Mouse (Mus musculus): ENCODE data around the gene Dupd1. TPM values are rescaled to one million over a fixed set of nuclear protein-coding genes. Genes with fewer than 3 reads are reported as not detected.

Dupd1 gene
- polyA plus RNA-seq, 1 experiment from 2014 or later, result not detected

GRCm38 (mm10) chr14:21685411-21686146 is 28.8 kb downstream of the Dupd1 start:
- WGBS, result 77% methylated on average over 10 of the region's 10 CpGs
- no peak overlapping the region for H3K4me3 ChIP-seq (ENCODE audit: low read depth, low read length)
- H3K4me2 ChIP-seq (replicated peaks; ENCODE audit: low read depth, low read length), result no peak overlapping the region
- ATAC-seq (ENCODE audit: low FRiP score), result no peak
- H3K27me3 ChIP-seq (ENCODE audit: control insufficient read depth, insufficient read depth, low read length), result no peaks in the 10 kb centered on the region
- H3K9ac ChIP-seq (ENCODE audit: low read depth, low read length), result no peak overlapping the region
- no peak for DNase-seq (ENCODE audit: low spot score)
- H3K4me1 ChIP-seq (replicated peaks; ENCODE audit: control insufficient read depth, insufficient read depth, low read length), result 0 out of 2 replicates have a peak, but pooled peaks cover 3% of the 10 kb centered on the region
- H3K9me3 ChIP-seq (ENCODE audit: control insufficient read depth, low read length), result no peaks in the 10 kb centered on the region
- no peaks in the 10 kb centered on the region for H3K36me3 ChIP-seq (ENCODE audit: control insufficient read depth, insufficient read depth, low read length)
- H3K27ac ChIP-seq (ENCODE audit: low read depth, low read length), result no peak overlapping the region

- Histone ChIP-seq H3K27ac (ENCODE audit: low read depth, low read length) (no peak overlapping the region), H3K27me3 (ENCODE audit: control insufficient read depth, insufficient read depth, low read length) (no peaks in the 10 kb centered on the region), H3K9me3 (ENCODE audit: control insufficient read depth, low read length) (no peaks in the 10 kb centered on the region), H3K36me3 (ENCODE audit: control insufficient read depth, insufficient read depth, low read length) (no peaks in the 10 kb centered on the region), H3K4me1 (replicated peaks; ENCODE audit: control insufficient read depth, insufficient read depth, low read length) (0 out of 2 replicates have a peak, but pooled peaks cover 3% of the 10 kb centered on the region), H3K4me3 (ENCODE audit: low read depth, low read length) (no peak overlapping the region), H3K4me2 (replicated peaks; ENCODE audit: low read depth, low read length) (no peak overlapping the region), H3K9ac (ENCODE audit: low read depth, low read length) (no peak overlapping the region)
- 76% methylated on average over 4 of the region's 4 CpGs for WGBS
- no peak for DNase-seq (ENCODE audit: low spot score)
- no peak for ATAC-seq (ENCODE audit: low FRiP score)
Observed at GRCm38 (mm10) chr14:21683834-21684233, 30.5 kb downstream of the Dupd1 start.

GRCm38 (mm10) chr14:21682681-21683129 is 31.7 kb downstream of the Dupd1 start:
- H3K27ac ChIP-seq (ENCODE audit: low read depth, low read length), result peak overlapping the region; percentile 58; the same call in 1 of the 2 replicates
- H3K36me3 ChIP-seq (ENCODE audit: control insufficient read depth, insufficient read depth, low read length), result no peaks in the 10 kb centered on the region
- 0 out of 2 replicates have a peak, but pooled peaks cover 3% of the 10 kb centered on the region for H3K4me1 ChIP-seq (replicated peaks; ENCODE audit: control insufficient read depth, insufficient read depth, low read length)
- no peak overlapping the region for H3K9ac ChIP-seq (ENCODE audit: low read depth, low read length)
- ATAC-seq (ENCODE audit: low FRiP score) (peak; percentile 77), DNase-seq (ENCODE audit: low spot score) (peak; percentile 84)
- WGBS, result 0% methylated on average over 9 of the region's 9 CpGs
- H3K4me2 ChIP-seq (replicated peaks; ENCODE audit: low read depth, low read length), result peak overlapping the region; percentile 41
- no peaks in the 10 kb centered on the region for H3K9me3 ChIP-seq (ENCODE audit: control insufficient read depth, low read length)
- H3K27me3 ChIP-seq (ENCODE audit: control insufficient read depth, insufficient read depth, low read length), result no peaks in the 10 kb centered on the region
- H3K4me3 ChIP-seq (ENCODE audit: low read depth, low read length), result no peak overlapping the region

- H3K4me1 ChIP-seq (replicated peaks; ENCODE audit: control insufficient read depth, insufficient read depth, low read length), result no peaks in the 10 kb centered on the region
- no peaks in the 10 kb centered on the region for H3K9me3 ChIP-seq (ENCODE audit: control insufficient read depth, low read length)
- H3K27me3 ChIP-seq (ENCODE audit: control insufficient read depth, insufficient read depth, low read length), result no peaks in the 10 kb centered on the region
- no peak for ATAC-seq (ENCODE audit: low FRiP score)
- no peak overlapping the region for H3K4me2 ChIP-seq (replicated peaks; ENCODE audit: low read depth, low read length)
- H3K4me3 ChIP-seq (ENCODE audit: low read depth, low read length), result no peak overlapping the region
- DNase-seq (ENCODE audit: low spot score), result no peak
- H3K36me3 ChIP-seq (ENCODE audit: control insufficient read depth, insufficient read depth, low read length), result no peaks in the 10 kb centered on the region
- WGBS, result 44% methylated on average over 8 of the region's 8 CpGs
- no peak overlapping the region for H3K9ac ChIP-seq (ENCODE audit: low read depth, low read length)
- H3K27ac ChIP-seq (ENCODE audit: low read depth, low read length), result no peak overlapping the region
Observed at GRCm38 (mm10) chr14:21679631-21680201, 34.7 kb downstream of the Dupd1 start.

DNA sequence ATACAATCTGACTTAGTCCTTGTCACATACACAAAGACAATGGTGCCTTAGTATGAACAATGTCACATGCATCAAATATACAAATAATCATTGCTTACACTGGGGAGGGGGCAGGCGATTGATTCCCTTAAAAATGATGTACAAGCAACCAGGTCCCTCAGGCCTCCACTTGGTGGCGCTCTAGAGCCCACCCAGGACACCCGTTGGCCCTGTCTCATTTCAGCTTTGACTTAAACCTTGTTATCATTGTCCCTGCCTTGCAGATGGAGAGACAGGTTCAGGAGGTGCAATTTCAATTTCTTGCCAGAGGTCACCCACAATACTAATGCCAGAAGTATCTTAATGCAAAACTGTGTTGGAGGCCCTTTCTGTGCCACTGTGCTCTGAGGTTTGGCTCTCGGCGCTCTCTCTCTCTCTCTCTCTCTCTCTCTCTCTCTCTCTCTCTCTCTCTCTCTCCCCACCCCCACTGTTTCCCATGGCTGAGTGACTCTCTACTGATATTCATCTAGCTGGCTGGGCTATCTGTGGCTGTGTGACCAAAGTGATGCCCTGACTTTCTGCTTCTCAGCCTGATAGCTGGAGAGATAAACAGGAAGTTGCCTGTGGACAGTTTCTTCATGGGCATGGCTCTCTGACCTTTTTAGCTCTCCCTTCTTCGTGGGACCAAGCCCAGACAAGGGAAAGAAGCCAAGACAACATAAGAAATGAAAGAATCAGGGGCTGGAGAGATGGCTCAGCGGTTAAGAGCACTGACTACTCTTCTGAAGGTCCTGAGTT is 35.7 kb downstream of the Dupd1 start:
- Histone ChIP-seq H3K4me2 (replicated peaks; ENCODE audit: low read depth, low read length) (no peak overlapping the region), H3K4me3 (ENCODE audit: low read depth, low read length) (no peak overlapping the region), H3K9me3 (ENCODE audit: control insufficient read depth, low read length) (no peaks in the 10 kb centered on the region), H3K4me1 (replicated peaks; ENCODE audit: control insufficient read depth, insufficient read depth, low read length) (no peaks in the 10 kb centered on the region), H3K36me3 (ENCODE audit: control insufficient read depth, insufficient read depth, low read length) (no peaks in the 10 kb centered on the region), H3K27ac (ENCODE audit: low read depth, low read length) (no peak overlapping the region), H3K27me3 (ENCODE audit: control insufficient read depth, insufficient read depth, low read length) (no peaks in the 10 kb centered on the region), H3K9ac (ENCODE audit: low read depth, low read length) (no peak overlapping the region)
- peak; percentile 76 for DNase-seq (ENCODE audit: low spot score)
- WGBS, result 38% methylated on average over 7 of the region's 7 CpGs
- no peak for ATAC-seq (ENCODE audit: low FRiP score)

GRCm38 (mm10) chr14:21676223-21676622 is 38.2 kb downstream of the Dupd1 start:
- H3K4me3 ChIP-seq (ENCODE audit: low read depth, low read length), result no peak overlapping the region
- H3K9ac ChIP-seq (ENCODE audit: low read depth, low read length), result no peak overlapping the region
- H3K27me3 ChIP-seq (ENCODE audit: control insufficient read depth, insufficient read depth, low read length), result no peaks in the 10 kb centered on the region
- no peaks in the 10 kb centered on the region for H3K4me1 ChIP-seq (replicated peaks; ENCODE audit: control insufficient read depth, insufficient read depth, low read length)
- H3K4me2 ChIP-seq (replicated peaks; ENCODE audit: low read depth, low read length), result no peak overlapping the region
- ATAC-seq (ENCODE audit: low FRiP score) (no peak), DNase-seq (ENCODE audit: low spot score) (no peak)
- no peaks in the 10 kb centered on the region for H3K9me3 ChIP-seq (ENCODE audit: control insufficient read depth, low read length)
- H3K27ac ChIP-seq (ENCODE audit: low read depth, low read length), result no peak overlapping the region
- WGBS, result 74% methylated on average over 2 of the region's 2 CpGs
- no peaks in the 10 kb centered on the region for H3K36me3 ChIP-seq (ENCODE audit: control insufficient read depth, insufficient read depth, low read length)

GRCm38 (mm10) chr14:21674471-21674870 is 39.9 kb downstream of the Dupd1 start:
- 0 out of 2 replicates have a peak, but pooled peaks cover 2% of the 10 kb centered on the region for H3K36me3 ChIP-seq (ENCODE audit: control insufficient read depth, insufficient read depth, low read length)
- DNase-seq (ENCODE audit: low spot score) (no peak), ATAC-seq (ENCODE audit: low FRiP score) (no peak)
- no peak overlapping the region for H3K27ac ChIP-seq (ENCODE audit: low read depth, low read length)
- no peaks in the 10 kb centered on the region for H3K27me3 ChIP-seq (ENCODE audit: control insufficient read depth, insufficient read depth, low read length)
- no peaks in the 10 kb centered on the region for H3K9me3 ChIP-seq (ENCODE audit: control insufficient read depth, low read length)
- WGBS, result 75% methylated on average over 5 of the region's 5 CpGs
- H3K9ac ChIP-seq (ENCODE audit: low read depth, low read length), result no peak overlapping the region
- no peak overlapping the region for H3K4me3 ChIP-seq (ENCODE audit: low read depth, low read length)
- no peaks in the 10 kb centered on the region for H3K4me1 ChIP-seq (replicated peaks; ENCODE audit: control insufficient read depth, insufficient read depth, low read length)
- no peak overlapping the region for H3K4me2 ChIP-seq (replicated peaks; ENCODE audit: low read depth, low read length)

GRCm38 (mm10) chr14:21673100-21673499 is 41.3 kb downstream of the Dupd1 start:
- Histone ChIP-seq H3K9me3 (ENCODE audit: control insufficient read depth, low read length) (no peaks in the 10 kb centered on the region), H3K4me2 (replicated peaks; ENCODE audit: low read depth, low read length) (no peak overlapping the region), H3K4me1 (replicated peaks; ENCODE audit: control insufficient read depth, insufficient read depth, low read length) (no peaks in the 10 kb centered on the region), H3K27me3 (ENCODE audit: control insufficient read depth, insufficient read depth, low read length) (no peaks in the 10 kb centered on the region), H3K27ac (ENCODE audit: low read depth, low read length) (no peak overlapping the region), H3K36me3 (ENCODE audit: control insufficient read depth, insufficient read depth, low read length) (0 out of 2 replicates have a peak, but pooled peaks cover 7% of the 10 kb centered on the region), H3K4me3 (ENCODE audit: low read depth, low read length) (no peak overlapping the region), H3K9ac (ENCODE audit: low read depth, low read length) (no peak overlapping the region)
- ATAC-seq (ENCODE audit: low FRiP score) (no peak), DNase-seq (ENCODE audit: low spot score) (no peak)
- WGBS, result 43% methylated on average over 4 of the region's 4 CpGs

All from hindbrain, embryonic 11.5 days (tissue).